Mouse (Mus musculus) lung, postnatal 0 days (tissue): Measurements from ENCODE around the gene Larp4b.

Experiments used
- CTCF ChIP-seq: IDR thresholded peaks from 2 replicates; pipeline ENCODE4 v1.5.1; 2016; ENCODE audit warnings: antibody characterized with exemption, mild to moderate bottlenecking
- EP300 ChIP-seq: IDR thresholded peaks from 2 replicates; pipeline ENCODE4 v1.6.1; 2016; ENCODE audit warnings: antibody characterized with exemption, mild to moderate bottlenecking, control low read depth

GRCm38 (mm10) chr13:9058706-9059105 lies 35.0 kb upstream of the Larp4b start:
- TF ChIP-seq CTCF: no peak
- TF ChIP-seq EP300: no peak
